Mouse (Mus musculus) layer of hippocampus, adult 2 months (tissue): ENCODE measurements around the gene Itgb1bp1. TPM values are rescaled to one million over a fixed set of nuclear protein-coding genes. Genes with fewer than 3 reads are reported as not detected.

Experiments used
- DNase-seq, 2 experiments: peaks; one replicate each; pipeline ENCODE4 v3.0.0; 2022; ENCODE audit warnings: low spot score in 2 of 2
- H3K27ac ChIP-seq: fragments of 200-600 bp; 2 replicates; pipeline ENCODE4 v1.8.1; 2022
- H3K4me3 ChIP-seq: fragments of 200-600 bp; 2 replicates; pipeline ENCODE4 v1.8.1; 2022; ENCODE audit warnings: mild to moderate bottlenecking
- CTCF ChIP-seq: fragments of 200-600 bp; conservative IDR thresholded peaks from 2 replicates; pipeline ENCODE4 v1.8.1; 2022; ENCODE audit warnings: antibody characterized with exemption, mild to moderate bottlenecking, moderate library complexity
- total RNA-seq, 2 experiments: library from RNA; stranded (reverse); gene quantifications; 2 replicates each; pipeline ENCODE4 v1.2.3; 2021

Itgb1bp1 gene
- total RNA-seq, 2 experiments from 2014 or later = 38.4 to 40.8 TPM

DNA sequence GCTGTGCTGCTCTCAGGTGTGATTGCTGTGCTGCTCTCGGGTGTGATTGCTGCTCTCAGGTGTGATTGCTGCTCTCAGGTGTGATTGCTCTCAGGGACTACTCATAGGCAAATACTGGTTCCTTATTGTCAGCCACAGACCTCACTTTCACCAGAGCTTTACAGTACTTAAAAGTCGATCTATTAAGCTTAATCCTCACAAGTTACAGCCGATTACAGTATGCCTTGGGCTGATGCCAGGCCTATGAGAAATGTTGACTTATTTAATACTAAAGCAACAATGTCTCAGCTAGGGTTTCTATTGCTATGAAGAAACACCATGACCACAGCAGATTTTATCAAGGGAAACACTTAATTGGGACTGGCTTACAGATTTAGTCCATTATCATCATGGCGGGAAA is 89.7 kb downstream of the Itgb1bp1 start:
- no peak overlapping the region for H3K27ac ChIP-seq
- no peak for TF ChIP-seq CTCF
- no peak overlapping the region for H3K4me3 ChIP-seq
- DNase-seq = no peak

DNA sequence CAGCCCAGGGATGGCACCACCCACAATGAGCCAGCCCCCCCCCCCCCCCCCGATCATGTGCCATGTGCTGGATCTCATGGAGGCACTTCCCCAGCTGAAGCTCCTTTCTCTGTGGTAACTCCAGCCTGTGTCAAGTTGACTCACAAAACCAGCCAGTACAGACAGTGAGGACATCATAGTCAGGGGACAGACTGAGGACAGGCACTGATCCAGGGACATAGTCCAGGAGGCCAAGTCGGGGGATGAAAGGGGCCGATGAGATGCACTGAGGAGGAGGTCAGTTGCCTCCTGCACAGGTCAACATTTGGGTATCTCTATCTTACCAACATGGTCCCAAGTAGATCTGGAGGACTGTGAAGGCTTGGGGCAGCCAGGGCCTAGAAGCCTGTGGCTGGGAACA is 90.6 kb downstream of the Itgb1bp1 start:
- DNase-seq = no peak
- H3K27ac ChIP-seq = no peak overlapping the region
- H3K4me3 ChIP-seq = no peak overlapping the region
- no peak for TF ChIP-seq CTCF

- no peak for DNase-seq
- Histone ChIP-seq H3K27ac (no peak overlapping the region), H3K4me3 (no peak overlapping the region)
- TF ChIP-seq CTCF = no peak
Observed at GRCm38 (mm10) chr12:21191546-21191945, 94.5 kb downstream of the Itgb1bp1 start.

Other genes with a start within 250 kb of the Itgb1bp1 start
- 10 to 100 TPM; 51.0 to 55.8 TPM for gene Cpsf3, start 893 bp downstream of the Itgb1bp1 start, total RNA-seq
- gene Iah1, start 30.1 kb upstream of the Itgb1bp1 start, total RNA-seq = 10 to 100 TPM; 10.6 to 14.3 TPM
- 10 to 100 TPM; 16.9 to 17.0 TPM for gene Adam17, start 87.3 kb upstream of the Itgb1bp1 start, total RNA-seq
- 100 to 1,000 TPM; 444 to 448 TPM for gene Ywhaq, start 131.4 kb upstream of the Itgb1bp1 start, total RNA-seq